Mouse (Mus musculus) hindbrain, embryonic 14.5 days (tissue): ENCODE results near the gene Lrrc20. TPM values are rescaled to one million over a fixed set of nuclear protein-coding genes. Genes with fewer than 3 reads are reported as not detected.

Experiments
- ATAC-seq: fragments of 200-750 bp; cut with Nextera tagmentation; 2 replicates; pipeline ENCODE4 v1.8.0; 2017; ENCODE audit warnings: moderate number of reproducible peaks, mild to moderate bottlenecking, moderate TSS enrichment, moderate library complexity; ENCODE audit not compliant: low FRiP score
- DNase-seq: peaks from one replicate; pipeline ENCODE4 v3.0.0-alpha.2; 2015; ENCODE audit warnings: low spot score
- H3K27ac ChIP-seq: fragments of 300-500 bp; sonication (generic); 2 replicates; pipeline ENCODE4 v1.5.1; 2014; ENCODE audit warnings: mild to moderate bottlenecking, moderate library complexity
- H3K27me3 ChIP-seq: fragments of 300-500 bp; sonication (generic); 2 replicates; pipeline ENCODE4 v1.6.1; 2014; ENCODE audit warnings: mild to moderate bottlenecking, low read length, mixed read lengths; ENCODE audit not compliant: control insufficient read depth, insufficient read depth
- H3K36me3 ChIP-seq: fragments of 300-500 bp; sonication (generic); replicated peaks from 2 replicates; pipeline ENCODE4 v1.6.1; 2014; ENCODE audit not compliant: control insufficient read depth, insufficient read depth
- H3K4me1 ChIP-seq: fragments of 300-500 bp; sonication (generic); replicated peaks from 2 replicates; pipeline ENCODE4 v1.6.1; 2014; ENCODE audit warnings: antibody characterized with exemption, low read length, mixed read lengths; ENCODE audit not compliant: control insufficient read depth, insufficient read depth
- H3K4me2 ChIP-seq: fragments of 300-500 bp; sonication (generic); replicated peaks from 2 replicates; pipeline ENCODE4 v1.6.1; 2014; ENCODE audit warnings: mild to moderate bottlenecking, moderate library complexity
- H3K4me3 ChIP-seq: fragments of 300-500 bp; sonication (generic); replicated peaks from 2 replicates; pipeline ENCODE4 v1.5.1; 2014; ENCODE audit warnings: mild to moderate bottlenecking, low read length
- H3K9ac ChIP-seq: fragments of 300-500 bp; sonication (generic); 2 replicates; pipeline ENCODE4 v1.6.1; 2014
- H3K9me3 ChIP-seq: fragments of 300-500 bp; sonication (generic); 2 replicates; pipeline ENCODE4 v1.6.1; 2016; ENCODE audit warnings: low read length; ENCODE audit not compliant: control insufficient read depth
- WGBS: fragments of 180-500 bp; shearing (Covaris S2); extraction: QIAGEN DNeasy Blood & Tissue Kit; methylation state at CpG from one replicate; pipeline ENCODE4 v1.1.7; 2014; 5-methylcytosine and 5-hydroxymethylcytosine counted together
- polyA plus RNA-seq: library from polyadenylated mRNA; unstranded; fragments of >200 nt; fragmentation: Nextera tagmentation; extraction: Ambion mirVana; gene quantifications from 2 replicates; pipeline ENCODE4 v1.2.1, GENCODE M21; 2014

Gene Lrrc20
- polyA plus RNA-seq, 1 experiment from 2014 or later: 15.1 TPM

DNA sequence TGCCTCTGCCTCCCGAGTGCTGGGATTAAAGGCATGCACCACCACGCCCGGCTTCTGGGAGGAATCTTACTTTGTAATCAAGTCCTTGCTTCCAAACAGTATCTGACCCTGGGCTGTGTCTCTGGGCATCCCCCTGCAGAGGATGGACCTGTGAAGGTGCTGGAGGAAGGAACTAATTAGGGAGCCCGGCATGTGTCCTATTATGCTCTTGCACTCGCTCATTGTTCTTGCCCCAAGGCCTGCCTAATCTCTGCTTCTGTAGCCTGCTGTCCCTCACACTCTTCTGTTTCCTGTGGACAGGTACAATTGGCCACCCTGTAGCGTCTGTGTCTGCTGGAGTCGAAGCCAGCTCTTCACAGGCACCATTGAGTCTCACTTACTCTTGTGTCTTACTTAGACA lies 25.2 kb downstream of the Lrrc20 start:
- Histone ChIP-seq H3K4me1 (no peaks in the 10 kb centered on the region), H3K9me3 (no peaks in the 10 kb centered on the region), H3K36me3 (no peaks in the 10 kb centered on the region), H3K27me3 (no peaks in the 10 kb centered on the region), H3K27ac (no peak overlapping the region), H3K9ac (no peak overlapping the region), H3K4me3 (no peak overlapping the region), H3K4me2 (no peak overlapping the region)
- ATAC-seq: no peak
- WGBS: 66% methylated on average over 7 of the region's 7 CpGs
- no peak for DNase-seq

DNA sequence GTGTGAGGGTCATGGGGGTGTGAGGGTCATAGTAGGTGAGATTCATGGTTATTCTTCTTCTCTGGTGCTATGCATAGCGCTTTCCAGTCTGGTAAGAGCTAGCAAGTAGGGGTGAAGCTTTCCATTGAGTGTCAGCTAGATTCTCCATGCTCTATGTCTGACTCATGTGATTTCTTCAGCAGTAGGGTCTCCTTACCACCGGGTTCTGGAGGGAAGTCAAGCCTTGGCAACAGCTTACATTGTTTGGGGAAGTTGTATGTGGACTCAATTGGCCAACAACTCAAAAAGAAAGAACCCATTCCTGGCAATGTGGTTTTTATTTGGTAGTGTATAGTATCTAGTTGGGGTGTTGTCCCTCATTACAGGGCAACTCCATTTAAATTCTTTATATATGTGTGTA lies 28.5 kb downstream of the Lrrc20 start:
- Histone ChIP-seq H3K9ac (no peak overlapping the region), H3K36me3 (no peaks in the 10 kb centered on the region), H3K27me3 (no peaks in the 10 kb centered on the region), H3K27ac (no peak overlapping the region), H3K4me1 (no peaks in the 10 kb centered on the region), H3K4me3 (no peak overlapping the region), H3K9me3 (no peaks in the 10 kb centered on the region), H3K4me2 (no peak overlapping the region)
- DNase-seq (no peak), ATAC-seq (no peak)
- 90% methylated on average over 2 of the region's 2 CpGs for WGBS

DNA sequence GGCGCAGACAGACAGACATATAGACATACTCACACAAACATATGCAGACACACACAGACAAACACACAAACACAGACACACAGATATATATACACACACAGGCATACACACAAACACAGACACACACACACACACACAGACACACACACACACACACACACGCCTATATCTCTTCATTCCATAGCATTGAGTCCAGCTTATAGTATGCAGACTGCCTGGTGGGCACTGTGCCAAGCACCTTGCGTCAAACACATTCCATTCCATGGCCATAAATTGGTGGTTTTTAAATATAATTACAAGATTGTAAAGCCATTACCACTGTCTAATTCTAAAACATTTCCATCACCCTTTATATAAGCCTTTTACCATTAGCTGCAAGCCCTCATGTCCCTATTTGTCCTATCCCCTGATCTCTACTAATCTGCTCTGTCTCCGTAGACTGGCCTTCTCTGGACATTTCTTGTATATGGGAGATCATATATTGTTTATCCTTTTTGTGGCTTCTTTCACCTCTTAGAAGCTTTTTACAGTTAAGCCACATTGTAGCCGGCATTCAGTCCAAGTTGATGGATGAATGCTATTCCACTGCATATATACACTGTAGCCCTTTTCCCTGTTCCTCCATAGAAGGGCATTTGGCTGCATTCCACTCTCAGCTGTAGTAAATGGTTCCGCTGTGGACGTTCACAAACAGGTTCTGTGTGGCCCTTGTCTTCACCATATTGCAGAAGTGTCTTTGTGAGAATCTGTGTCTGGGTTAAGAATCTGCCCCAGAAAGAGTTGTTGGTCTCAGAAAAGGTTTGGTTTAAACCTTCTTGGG lies 31.0 kb downstream of the Lrrc20 start:
- no peaks in the 10 kb centered on the region for H3K27me3 ChIP-seq
- no peaks in the 10 kb centered on the region for H3K4me1 ChIP-seq
- no peak overlapping the region for H3K9ac ChIP-seq
- ATAC-seq: no peak
- no peak overlapping the region for H3K4me3 ChIP-seq
- WGBS: 77% methylated on average over 7 of the region's 7 CpGs
- no peaks in the 10 kb centered on the region for H3K9me3 ChIP-seq
- no peak overlapping the region for H3K4me2 ChIP-seq
- H3K27ac ChIP-seq: no peak overlapping the region
- H3K36me3 ChIP-seq: no peaks in the 10 kb centered on the region
- no peak for DNase-seq

DNA sequence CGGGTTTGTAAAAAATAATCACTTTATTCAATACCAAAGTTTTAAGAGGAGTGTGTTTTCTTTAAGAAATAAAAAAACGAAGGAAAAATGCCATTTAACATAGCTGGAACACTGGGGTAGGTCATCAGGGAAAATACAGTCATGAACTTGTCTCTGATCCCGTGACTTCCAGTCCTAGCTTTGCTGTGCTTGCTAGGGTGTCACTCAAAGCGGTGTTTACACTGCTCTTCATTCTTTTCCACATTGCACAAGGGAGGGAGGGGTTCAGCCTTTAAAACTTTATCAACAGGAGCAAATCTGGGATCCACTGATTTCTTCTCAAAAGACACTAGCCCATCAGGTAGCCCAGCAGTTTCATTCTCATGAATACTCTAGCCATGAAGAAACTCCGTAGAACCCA lies 34.3 kb downstream of the Lrrc20 start:
- ATAC-seq (no peak), DNase-seq (no peak)
- no peak overlapping the region for H3K4me3 ChIP-seq
- no peak overlapping the region for H3K9ac ChIP-seq
- H3K4me2 ChIP-seq: no peak overlapping the region
- H3K27ac ChIP-seq: no peak overlapping the region
- no peaks in the 10 kb centered on the region for H3K27me3 ChIP-seq
- no peaks in the 10 kb centered on the region for H3K36me3 ChIP-seq
- no peaks in the 10 kb centered on the region for H3K4me1 ChIP-seq
- no peaks in the 10 kb centered on the region for H3K9me3 ChIP-seq
- WGBS: 82% methylated on average over 5 of the region's 5 CpGs

DNA sequence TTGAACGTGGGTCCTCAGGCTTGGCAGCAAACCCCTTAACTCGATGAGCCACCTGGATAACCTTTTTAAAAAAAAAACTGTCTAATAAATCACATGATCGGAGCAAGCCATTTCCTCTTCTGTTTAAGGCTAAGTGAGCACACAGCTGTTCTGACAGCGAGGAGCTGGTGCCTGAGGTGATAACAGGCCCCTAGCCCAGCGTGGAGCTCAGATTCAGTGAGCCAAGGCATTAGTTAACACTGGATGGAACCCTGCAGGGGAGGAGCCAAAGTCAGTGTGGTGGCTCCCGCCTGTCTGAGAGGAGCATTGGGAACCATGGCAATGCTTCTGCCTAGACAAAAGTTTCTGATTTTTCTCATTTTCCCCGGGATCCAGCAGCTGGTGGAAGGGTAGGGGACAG lies 35.2 kb downstream of the Lrrc20 start:
- Histone ChIP-seq H3K4me1 (no peaks in the 10 kb centered on the region), H3K36me3 (no peaks in the 10 kb centered on the region), H3K4me3 (no peak overlapping the region), H3K9me3 (no peaks in the 10 kb centered on the region), H3K9ac (no peak overlapping the region), H3K27me3 (no peaks in the 10 kb centered on the region), H3K4me2 (no peak overlapping the region), H3K27ac (no peak overlapping the region)
- ATAC-seq (peak; percentile 53; the same call in 1 of the 2 replicates), DNase-seq (no peak)
- 24% methylated on average over 7 of the region's 7 CpGs for WGBS

DNA sequence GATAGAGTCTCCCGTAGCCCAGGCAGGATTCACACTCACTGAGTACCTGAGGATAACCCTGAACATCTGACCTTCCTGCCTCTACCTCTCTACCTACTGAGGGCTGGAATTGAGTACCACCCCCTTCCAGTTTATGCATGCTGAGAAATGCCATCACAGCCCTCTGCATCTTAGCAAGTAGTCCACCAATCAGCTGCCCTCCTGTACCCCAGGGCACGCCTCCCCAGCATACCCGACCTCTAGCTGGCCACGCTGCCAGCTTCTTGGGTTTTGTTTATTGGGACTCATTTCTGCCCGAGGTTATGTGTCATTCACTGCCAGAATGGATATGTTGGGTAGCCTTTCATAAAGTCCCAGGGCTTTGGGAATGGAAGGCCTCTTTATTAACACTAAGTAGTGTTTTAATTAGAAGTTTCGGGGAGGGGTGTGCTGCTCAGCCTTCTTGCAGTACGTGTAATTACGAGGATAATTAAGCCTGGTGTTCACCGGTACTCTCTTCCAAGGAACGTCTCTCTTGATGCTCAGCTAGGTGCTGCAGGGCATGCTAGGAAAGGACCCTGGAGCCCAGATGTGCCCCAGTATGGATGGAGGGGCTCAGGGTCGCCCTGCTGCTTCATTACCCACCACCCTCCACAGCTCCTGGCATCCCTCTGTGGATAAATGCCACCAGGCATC lies 36.8 kb downstream of the Lrrc20 start:
- H3K9ac ChIP-seq: no peak overlapping the region
- no peaks in the 10 kb centered on the region for H3K9me3 ChIP-seq
- H3K4me2 ChIP-seq: no peak overlapping the region
- no peaks in the 10 kb centered on the region for H3K36me3 ChIP-seq
- ATAC-seq: peak; percentile 46; the same call in 1 of the 2 replicates
- no peak for DNase-seq
- H3K27ac ChIP-seq: no peak overlapping the region
- peaks cover 4% of the 10 kb centered on the region; the same call in 1 of the 2 replicates for H3K4me1 ChIP-seq
- 0 out of 2 replicates have a peak, but pooled peaks cover 3% of the 10 kb centered on the region for H3K27me3 ChIP-seq
- H3K4me3 ChIP-seq: no peak overlapping the region
- WGBS: 68% methylated on average over 11 of the region's 11 CpGs

DNA sequence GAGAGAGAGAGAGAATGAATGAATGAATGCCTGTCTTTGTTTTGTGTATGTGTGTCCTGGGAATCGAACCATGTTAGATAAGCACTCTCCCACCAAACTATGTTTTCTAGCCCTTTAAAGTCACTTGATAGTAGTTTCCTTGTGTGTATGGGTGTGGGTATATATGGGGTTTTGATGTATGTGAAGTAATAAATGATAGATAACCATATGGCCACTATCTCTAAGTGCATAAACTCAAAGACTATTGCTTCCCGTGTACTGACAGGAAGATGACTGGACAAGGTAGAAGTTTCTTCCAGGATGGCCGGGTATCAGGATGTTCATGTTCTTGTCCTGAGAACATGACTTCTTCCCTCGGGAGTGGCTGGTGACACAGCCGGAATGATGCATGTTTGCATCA lies 41.3 kb downstream of the Lrrc20 start:
- Histone ChIP-seq H3K4me1 (peaks cover 13% of the 10 kb centered on the region; the same call in 1 of the 2 replicates), H3K9me3 (0 out of 2 replicates have a peak, but pooled peaks cover 4% of the 10 kb centered on the region), H3K27ac (no peak overlapping the region), H3K9ac (no peak overlapping the region), H3K4me3 (no peak overlapping the region), H3K27me3 (0 out of 2 replicates have a peak, but pooled peaks cover 3% of the 10 kb centered on the region), H3K36me3 (no peaks in the 10 kb centered on the region), H3K4me2 (no peak overlapping the region)
- WGBS: 85% methylated on average over 5 of the region's 5 CpGs
- DNase-seq: no peak
- no peak for ATAC-seq

DNA sequence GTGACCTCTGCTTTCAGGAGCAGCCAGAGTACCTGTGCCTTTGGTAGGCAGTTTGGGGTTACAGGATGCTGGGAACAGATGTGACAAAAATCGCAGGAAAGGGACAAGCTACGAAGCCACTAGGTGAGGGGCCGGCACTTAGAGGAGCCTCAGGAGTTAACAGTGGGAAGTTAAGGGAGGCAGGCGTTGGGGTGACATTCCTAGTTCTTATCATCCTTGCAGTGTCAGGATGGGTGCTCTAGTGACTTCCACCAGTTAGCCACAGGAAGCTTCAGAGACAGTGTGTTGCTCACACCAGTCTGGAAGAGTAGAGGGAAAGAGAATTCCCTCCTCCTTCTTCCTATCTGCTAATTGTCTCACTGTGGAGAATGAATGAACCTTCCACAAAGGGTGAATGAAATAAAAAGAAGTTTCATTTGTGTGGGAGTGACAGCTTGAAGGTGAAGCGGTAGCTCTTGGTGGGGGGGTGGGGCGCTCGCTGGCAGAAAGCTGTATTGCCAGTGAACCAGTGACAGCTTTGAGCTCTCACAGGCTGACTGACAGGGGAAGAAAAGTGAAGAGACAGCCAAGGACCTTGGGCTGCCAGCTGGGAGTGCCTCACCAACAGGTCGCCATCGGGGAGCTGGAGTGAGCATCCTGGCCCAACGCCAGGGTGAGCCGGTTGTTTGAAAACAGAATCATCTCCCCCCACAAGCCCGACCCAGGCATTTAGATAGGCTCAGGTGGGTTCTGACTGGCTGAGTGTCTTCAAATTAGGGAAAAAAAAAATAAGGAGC lies 41.9 kb downstream of the Lrrc20 start:
- DNase-seq (no peak), ATAC-seq (no peak; the same call in 1 of the 2 replicates)
- WGBS: 35% methylated on average over 12 of the region's 12 CpGs
- Histone ChIP-seq H3K4me1 (peaks cover 13% of the 10 kb centered on the region; the same call in 1 of the 2 replicates), H3K27ac (no peak overlapping the region), H3K9ac (no peak overlapping the region), H3K27me3 (0 out of 2 replicates have a peak, but pooled peaks cover 3% of the 10 kb centered on the region), H3K4me3 (no peak overlapping the region), H3K9me3 (0 out of 2 replicates have a peak, but pooled peaks cover 4% of the 10 kb centered on the region), H3K4me2 (no peak overlapping the region), H3K36me3 (no peaks in the 10 kb centered on the region)

DNA sequence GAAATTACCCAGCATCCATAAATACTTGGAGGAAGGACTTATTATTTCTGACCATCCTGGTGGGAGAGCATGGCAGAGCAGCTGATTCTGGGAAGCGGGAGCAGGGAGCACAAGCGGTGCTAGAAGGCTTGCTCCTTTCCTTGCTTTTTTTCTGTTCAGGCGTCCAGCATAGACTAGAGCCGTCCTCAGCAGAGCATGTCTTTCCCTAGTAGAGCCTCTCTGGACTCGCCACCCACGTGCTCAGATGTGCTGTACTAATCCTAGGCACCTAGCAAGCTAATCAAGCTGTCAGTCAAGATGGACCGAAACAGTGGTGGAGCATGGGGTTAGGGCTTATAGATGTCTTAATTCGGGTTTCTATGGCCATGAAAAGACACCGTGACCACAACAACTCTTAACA lies 42.7 kb downstream of the Lrrc20 start:
- Histone ChIP-seq H3K4me1 (peaks cover 13% of the 10 kb centered on the region; the same call in 1 of the 2 replicates), H3K4me3 (no peak overlapping the region), H3K27ac (no peak overlapping the region), H3K9me3 (0 out of 2 replicates have a peak, but pooled peaks cover 4% of the 10 kb centered on the region), H3K36me3 (no peaks in the 10 kb centered on the region), H3K9ac (no peak overlapping the region), H3K27me3 (0 out of 2 replicates have a peak, but pooled peaks cover 3% of the 10 kb centered on the region), H3K4me2 (no peak overlapping the region)
- WGBS: 74% methylated on average over 9 of the region's 9 CpGs
- no peak for ATAC-seq
- no peak for DNase-seq
